Mouse (Mus musculus) left cerebral cortex, adult 18-20 months (tissue): ENCODE measurements at regions not wholly inside any gene's neighbourhood (a gene's known extent, or its start where the extent isn't known, plus 50 kb on each side); places are given as distances from the start of the nearest gene placed in this dataset.

ENCODE experiments used
- DNase-seq, 2 experiments: peaks; one replicate each; pipeline ENCODE4 v3.0.0; 2021 to 2022; ENCODE audit warnings: low spot score in 2 of 2, mixed read lengths in 1 of 2

DNA sequence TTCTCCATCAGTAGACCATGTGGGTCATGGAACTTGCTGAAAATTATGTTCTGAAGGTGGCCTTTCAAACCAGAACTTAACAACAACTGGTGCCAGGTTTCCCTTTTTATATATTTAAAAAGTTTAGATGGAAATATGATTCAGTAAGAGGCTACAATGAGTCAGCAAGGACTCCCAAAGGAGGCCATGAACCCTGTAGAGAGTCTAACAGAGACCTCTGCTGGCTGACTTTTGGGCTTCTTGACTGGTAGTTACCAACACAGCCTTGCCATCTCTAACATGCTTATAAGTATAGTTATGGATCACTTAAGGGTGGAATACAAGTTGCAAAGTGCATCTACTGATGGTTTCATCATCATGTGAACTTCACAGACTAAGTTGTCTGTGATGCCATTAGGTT, 94.3 kb upstream of the Tle4 start:
- DNase-seq, result no peak

DNA sequence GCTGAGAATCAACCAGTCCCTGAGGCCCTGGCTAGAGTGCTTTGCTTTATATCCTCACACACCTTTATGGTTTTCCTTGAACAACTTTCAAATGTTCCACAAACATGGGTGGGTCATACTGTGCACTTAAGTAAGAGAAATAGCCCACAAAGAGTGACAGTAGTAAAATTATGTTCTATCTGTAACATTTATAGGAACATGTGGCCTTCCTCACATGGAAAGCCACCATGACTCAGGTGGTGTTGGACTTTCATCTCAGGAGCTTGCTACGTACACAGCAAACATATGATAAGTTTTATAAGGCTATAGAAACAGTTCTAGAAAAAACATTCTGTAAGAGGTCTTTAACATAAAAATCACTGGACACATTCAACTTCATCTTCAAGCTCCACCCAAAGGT, 87.8 kb upstream of the Tle4 start:
- no peak for DNase-seq

DNA sequence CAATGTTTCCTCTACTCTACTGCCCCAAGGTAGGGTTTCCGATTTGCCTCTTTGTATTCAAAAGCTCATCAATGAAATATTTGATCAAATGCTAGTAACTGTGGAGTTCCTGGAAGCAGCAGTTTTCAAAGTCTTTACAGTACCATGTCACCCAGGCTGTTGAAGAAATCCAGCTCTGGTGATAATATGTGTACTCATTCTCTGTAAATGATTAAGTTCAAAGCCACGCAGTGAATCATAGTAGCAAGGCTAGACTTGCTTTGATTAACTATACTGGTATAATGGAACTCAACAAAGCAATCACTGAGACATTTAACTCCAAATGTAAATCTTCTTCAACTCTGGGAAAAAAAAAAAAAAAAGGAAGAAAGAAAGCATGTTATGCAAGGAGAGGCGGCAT, 86.8 kb upstream of the Tle4 start:
- DNase-seq, result no peak

DNA sequence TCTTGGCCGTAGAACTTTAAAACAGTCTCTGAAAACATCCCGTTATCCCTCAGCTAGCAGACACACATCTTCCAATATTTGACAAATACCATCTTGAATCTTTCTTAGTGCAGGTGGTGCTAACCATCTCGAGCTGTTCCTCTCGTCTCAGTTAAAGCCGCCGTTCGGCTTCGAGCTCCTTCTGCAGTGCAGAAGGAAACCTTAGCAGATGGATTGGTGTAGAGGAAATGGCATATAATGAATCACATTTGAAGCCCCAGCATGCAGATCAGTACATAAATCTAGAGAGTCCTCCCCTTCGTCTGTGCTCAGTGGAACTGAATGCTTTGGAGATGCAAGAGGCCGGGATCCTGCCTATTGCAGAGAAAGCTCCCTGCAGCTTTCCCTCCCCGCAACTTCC, 83.5 kb upstream of the Tle4 start:
- peak in 1 of 2 experiments; percentile 6 for DNase-seq

DNA sequence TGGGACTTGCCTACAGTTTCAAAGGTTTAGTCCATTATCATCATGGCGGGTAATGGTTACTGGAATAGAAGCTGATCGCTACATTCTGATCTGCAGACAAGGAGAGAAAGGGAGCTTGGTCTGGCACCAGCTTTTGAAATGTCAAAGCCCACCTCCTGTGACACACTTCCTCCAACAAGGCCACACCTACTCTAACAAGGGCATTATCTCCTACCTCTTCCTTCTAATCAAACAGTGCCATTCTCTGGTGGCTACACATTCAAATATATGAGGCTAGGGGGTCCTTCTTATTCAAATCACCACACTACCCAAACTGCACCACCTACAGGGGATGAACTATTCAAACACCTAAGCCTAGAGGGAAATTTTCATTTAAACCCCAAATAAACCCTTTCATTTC, 81.9 kb upstream of the Tle4 start:
- DNase-seq, result no peak

DNA sequence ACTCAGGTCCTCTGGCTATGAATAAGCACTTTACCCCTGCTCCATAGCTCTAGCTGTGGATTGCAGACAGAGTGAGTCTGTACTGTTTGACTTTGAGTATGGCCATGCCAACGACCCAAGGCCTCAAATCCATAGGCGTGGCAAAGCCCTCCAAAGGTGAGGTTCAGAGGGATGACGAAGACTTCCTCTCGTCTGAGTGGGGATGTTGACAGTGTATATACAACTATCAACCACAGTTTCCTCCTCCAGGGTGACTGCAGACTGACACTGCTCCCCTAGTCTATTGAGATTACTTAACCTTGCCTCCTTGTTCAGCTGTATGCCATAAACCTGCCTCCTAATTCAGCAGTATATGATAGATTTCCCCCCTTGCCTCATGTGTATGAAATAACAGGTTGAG, 80.7 kb upstream of the Tle4 start:
- DNase-seq, result no peak

DNA sequence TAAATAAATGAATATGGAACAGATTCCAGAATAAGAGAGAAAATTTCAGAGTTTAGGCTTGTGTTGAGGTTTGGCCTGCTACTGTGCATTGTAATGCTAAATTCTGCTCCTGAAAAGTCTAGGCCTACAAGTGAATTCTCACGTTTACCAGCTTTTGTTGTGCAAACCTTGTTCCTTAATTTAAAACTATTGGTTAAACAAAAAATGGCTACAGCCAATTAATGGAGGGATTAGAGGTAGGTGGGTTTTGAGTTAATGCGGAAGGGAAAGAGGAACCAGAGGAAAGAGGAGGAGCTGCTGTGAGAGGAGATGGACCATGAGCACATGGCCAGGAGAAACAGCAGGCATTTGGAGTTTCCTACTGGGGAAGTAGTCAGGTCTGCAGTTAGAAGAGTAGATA, 79.1 kb upstream of the Tle4 start:
- no peak for DNase-seq

DNA sequence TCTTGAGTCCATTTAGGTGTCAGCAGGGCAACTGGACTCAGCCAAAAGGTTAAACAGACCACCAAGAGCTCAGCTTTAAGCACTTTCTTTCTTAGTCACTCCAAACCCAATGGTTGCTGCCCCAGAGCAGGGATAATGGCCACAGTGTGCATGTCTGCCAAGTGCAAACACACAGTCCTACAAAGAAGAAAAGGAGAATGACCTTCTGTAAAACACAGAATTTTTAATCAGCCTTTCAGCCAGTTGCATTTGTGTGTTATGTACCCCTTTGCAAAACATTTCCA, 72.9 kb upstream of the Tle4 start:
- DNase-seq, result no peak

DNA sequence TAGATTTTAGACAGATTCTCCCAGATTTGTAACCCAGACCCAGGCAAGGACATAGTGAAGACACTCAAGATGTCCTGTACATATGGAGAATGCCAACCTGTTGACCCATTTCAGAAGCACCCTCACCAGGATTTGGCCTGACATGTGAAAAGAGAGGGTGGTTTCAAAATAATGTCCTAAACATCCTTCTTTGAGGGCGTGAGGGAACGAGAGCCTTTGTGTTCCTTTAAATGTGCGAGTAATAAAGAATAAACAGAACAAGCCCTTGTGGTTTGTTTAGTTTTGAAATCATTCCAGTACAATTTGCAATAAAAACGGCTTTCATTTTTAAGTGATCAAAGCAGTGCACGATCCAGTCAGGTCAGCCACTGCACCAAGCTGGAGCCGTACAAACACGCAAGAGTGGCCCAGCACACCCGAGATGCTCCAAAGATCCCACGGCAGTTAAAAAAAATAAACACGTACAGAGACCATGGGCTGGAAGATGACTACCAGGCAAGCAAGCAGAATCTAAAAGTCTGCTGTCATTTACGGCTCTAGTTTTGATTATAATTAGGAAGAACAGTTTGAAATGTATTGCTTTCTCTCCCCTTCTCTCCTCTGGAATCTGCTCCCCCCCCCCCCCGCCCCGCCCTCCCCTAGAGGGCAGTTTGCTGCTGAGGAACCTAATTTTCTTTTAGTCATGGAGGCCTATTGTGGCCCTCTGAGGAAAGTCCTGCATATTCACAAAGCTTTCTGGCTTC, 72.4 kb upstream of the Tle4 start:
- no peak for DNase-seq

DNA sequence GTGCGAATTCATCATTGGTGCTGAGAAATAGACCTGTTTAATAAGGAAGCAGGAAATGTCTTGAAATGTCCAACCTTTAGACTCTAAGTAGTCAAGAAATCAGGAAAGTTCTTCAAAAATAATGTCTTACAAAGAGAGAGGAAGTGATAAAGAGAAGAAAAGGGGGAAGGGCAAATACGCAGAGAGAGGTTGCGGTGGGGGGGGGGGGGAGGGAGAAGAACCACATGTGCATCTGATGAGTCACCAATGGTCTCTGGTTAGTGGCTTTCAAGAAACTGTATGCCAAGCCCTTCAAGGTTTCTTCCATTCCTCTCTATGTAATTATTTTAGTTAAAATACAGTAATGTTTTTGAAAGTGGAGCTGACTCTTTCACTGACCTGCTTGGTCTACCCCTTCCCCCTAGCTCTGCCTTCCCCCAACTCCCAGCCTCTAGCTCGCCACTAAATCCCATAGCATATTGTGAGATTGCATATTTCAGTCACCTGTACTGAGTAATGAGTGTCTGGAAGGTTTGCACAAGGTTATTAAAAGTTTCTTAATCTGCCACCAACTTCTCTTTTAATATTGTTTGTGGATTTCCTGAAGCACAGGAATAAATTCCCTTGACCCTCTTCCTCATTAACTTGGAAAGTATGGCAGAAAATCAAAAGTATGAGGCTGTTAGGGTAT, 70.8 kb upstream of the Tle4 start:
- no peak for DNase-seq

DNA sequence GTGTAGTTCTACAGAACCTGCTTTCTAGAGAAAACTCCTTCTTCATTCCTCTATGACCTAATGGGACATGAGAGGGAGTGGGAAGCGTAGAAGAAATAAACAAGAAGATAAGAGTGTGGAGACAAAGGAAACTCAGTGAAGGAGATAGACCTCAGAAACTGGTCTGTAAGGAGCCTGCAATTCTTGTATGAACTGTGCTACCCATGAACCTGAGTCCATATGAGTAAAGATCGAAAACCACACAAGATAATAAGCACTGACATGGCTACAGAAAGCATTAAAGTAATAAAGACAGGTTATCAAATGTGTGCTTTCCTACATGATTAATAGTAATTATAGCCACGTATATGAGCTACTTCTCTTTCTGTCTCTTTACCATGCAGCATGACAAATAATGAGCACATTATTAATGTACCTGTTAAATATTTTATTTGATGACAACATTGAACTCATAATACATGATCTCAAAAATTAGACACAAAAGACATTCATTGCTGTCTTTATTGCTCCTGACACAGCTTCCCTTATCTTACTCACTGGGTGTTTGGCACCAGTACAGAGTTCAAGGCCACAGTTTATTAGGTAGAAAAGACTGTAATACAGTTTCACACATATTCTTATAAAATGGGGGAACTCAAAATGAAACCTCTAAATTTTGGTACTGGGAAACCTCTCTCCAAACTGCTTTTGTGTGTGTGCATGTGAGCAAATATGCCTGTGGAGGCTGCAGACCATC, 67.0 kb upstream of the Tle4 start:
- DNase-seq, result no peak

DNA sequence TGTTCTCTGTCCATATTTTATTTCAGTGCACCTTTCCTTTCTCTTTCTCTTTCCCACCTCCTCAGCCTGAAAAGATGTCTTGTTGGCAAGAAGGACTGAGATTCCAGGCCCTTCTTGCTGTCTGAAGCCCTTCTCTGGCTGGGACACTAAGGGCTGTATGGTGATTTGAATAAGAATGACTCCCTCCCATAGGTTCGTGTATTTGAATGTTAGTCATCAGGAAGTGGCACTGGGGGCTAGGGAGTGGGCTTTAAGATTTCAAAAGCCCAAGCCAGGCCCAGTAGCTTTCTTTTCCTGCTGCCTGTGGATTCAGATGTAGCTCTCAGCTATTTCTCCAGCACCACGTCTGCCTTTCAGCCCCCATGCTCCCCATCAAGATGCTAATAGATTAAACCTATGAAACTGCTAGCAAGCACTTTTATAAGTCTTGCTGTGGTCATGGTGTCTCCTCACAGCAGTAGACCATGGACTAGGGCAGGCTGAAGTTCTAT, 66.3 kb upstream of the Tle4 start:
- DNase-seq, result no peak

DNA sequence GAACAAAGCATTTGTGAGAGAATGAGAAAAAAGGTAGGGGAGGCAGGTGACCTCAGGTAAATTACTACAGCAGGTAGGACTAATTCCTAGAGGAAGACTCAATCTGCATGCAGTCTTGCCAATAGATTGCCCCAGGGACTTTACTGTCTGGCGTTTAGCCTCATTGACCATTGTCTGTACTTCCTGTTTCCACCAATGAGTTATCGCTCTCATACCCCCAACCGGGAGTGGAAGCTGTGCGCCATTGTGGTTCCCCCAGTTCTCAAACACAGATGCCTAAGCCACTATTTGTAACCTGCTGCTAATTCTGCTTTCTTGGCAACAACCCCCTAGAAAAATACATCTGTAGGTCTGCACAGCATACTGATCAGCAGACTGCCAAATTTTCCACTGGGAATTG, 65.5 kb upstream of the Tle4 start:
- DNase-seq, result no peak

DNA sequence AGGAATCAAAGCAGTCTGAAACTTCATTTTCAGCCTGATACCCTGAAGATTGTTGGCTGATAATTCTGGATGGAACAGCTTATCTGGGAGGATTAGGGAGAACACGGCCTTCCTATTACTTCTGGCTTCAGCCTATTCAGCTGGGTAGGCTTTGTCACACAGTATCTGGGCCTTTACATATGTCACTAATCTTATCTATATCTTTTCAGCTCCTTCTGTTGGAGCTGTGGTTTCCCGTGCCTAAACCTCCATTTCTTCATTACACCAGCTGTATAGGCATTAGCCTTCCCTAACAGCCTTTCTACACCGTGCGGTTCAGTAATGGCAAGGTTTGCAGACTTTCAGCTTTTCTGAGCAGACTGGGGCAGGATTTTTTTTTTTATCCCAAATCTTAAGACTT, 61.9 kb upstream of the Tle4 start:
- DNase-seq, result no peak

DNA sequence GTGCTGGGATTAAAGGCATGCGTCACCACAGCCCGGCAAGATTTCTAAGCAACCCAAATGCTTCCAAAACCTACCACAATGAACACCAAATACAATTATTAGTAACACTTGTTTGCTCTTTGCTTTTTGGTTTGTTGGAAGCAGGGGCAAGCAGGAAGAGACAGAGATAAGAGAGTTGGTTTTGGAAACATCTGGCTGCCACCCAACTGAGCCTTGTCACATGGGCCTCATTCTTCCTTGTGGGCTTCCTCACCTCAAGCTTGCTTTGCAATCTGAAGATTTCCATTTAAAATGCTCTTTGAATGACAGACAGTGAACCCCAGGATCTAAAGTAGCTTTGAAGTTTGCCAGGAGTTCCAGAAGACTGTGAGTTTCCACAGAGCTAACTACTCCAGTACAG, 60.6 kb upstream of the Tle4 start:
- no peak for DNase-seq

DNA sequence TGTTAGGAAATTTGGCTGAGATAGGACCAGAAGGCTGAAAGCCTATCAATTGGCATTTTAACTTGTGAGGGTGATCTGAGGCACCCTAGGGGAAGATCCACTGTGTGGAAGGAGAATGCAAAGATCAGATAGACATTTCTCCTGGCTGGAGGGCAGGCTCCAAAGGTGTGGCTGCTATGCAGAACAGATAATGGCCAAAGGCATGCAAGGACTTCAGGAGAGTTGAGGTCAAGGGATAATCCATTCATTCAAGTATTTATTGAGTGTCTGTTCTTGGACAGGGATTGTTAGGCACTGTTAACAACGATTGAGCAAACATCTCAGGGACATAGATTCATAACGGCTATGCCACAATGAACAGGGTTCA, 58.2 kb upstream of the Tle4 start:
- DNase-seq, result no peak

DNA sequence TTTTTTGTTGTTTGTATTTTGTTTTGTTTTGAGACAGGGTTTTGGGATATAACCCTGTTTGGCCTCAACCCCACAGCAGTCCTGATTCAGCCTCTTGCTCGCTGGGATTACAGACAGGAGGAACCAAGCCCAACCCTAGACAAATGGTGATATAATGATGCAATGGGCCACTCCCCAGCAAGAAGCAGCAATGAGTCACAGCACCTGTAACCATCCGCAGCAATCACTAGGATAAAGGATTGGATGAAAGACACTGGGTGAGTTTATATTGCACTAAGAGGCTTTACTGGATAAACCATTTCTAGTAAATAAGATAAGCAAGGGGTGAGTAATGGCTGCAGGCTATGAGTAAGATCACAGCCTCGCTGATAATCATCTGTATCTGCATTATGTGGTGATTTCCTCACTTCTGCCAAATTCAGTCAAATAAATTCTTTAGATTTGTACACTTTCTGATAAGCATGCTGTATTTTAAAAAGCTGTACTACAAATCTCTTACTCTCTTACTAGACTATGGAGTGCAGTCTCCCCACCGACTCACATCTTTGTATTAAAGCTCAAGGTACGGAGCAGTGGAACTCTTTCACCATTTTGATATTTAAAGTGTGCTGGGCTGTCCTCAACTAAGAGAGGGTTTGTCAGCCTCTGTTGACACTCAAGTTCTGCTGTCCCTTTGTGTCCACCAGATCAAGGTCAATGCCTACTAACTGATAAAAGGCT, 57.6 kb upstream of the Tle4 start:
- no peak for DNase-seq
